Mouse (Mus musculus) stomach, embryonic 15.5 days (tissue): ENCODE measurements around the gene Fars2. TPM values are rescaled to one million over a fixed set of nuclear protein-coding genes. Genes with fewer than 3 reads are reported as not detected.
"Not testable (repeated sequence)": the region's sequence is repeated elsewhere in the genome, so short reads cannot be mapped to it uniquely, and the experiment has no call there.

Source experiments
- ATAC-seq: fragments of 200-750 bp; cut with Nextera tagmentation; 2 replicates; pipeline ENCODE4 v1.8.0; 2017; ENCODE audit warnings: low read depth, moderate number of reproducible peaks, moderate TSS enrichment; ENCODE audit not compliant: insufficient read depth, low FRiP score
- H3K27ac ChIP-seq: fragments of 300-500 bp; sonication (generic); 2 replicates; pipeline ENCODE4 v1.5.1; 2015; ENCODE audit warnings: mild to moderate bottlenecking, inconsistent platforms
- H3K27me3 ChIP-seq: fragments of 300-500 bp; sonication (generic); replicated peaks from 2 replicates; pipeline ENCODE4 v1.6.1; 2015; ENCODE audit warnings: inconsistent platforms
- H3K36me3 ChIP-seq: fragments of 300-500 bp; sonication (generic); 2 replicates; pipeline ENCODE4 v1.6.1; 2015; ENCODE audit warnings: inconsistent platforms
- H3K4me1 ChIP-seq: fragments of 300-500 bp; sonication (generic); 2 replicates; pipeline ENCODE4 v1.6.1; 2015; ENCODE audit warnings: inconsistent platforms
- H3K4me2 ChIP-seq: fragments of 300-500 bp; sonication (generic); 2 replicates; pipeline ENCODE4 v1.6.1; 2015; ENCODE audit warnings: mild to moderate bottlenecking, inconsistent platforms
- H3K4me3 ChIP-seq: fragments of 300-500 bp; sonication (generic); replicated peaks from 2 replicates; pipeline ENCODE4 v1.5.1; 2015; ENCODE audit warnings: inconsistent platforms
- H3K9ac ChIP-seq: fragments of 300-500 bp; sonication (generic); 2 replicates; pipeline ENCODE4 v1.6.1; 2015; ENCODE audit warnings: inconsistent platforms
- H3K9me3 ChIP-seq: fragments of 300-500 bp; sonication (generic); 2 replicates; pipeline ENCODE4 v1.6.1; 2016; ENCODE audit warnings: inconsistent platforms
- WGBS: fragments of 180-500 bp; shearing (Covaris S2); methylation state at CpG from one replicate; pipeline ENCODE4 v1.1.7; 2015; 5-methylcytosine and 5-hydroxymethylcytosine counted together
- polyA plus RNA-seq: library from polyadenylated mRNA; unstranded; fragments of >200 nt; fragmentation: Nextera tagmentation; extraction: Ambion mirVana; gene quantifications from 2 replicates; pipeline ENCODE4 v1.2.1, GENCODE M21; 2015

Fars2 gene
- polyA plus RNA-seq, 1 experiment from 2014 or later = 39.5 TPM

GRCm38 (mm10) chr13:36149175-36149939 is 32.1 kb downstream of the Fars2 start:
- no peak for ATAC-seq
- H3K9me3 ChIP-seq = no peaks in the 10 kb centered on the region
- H3K4me2 ChIP-seq = no peak overlapping the region
- H3K4me1 ChIP-seq = peaks cover 5% of the 10 kb centered on the region; the same call in 1 of the 2 replicates
- H3K27me3 ChIP-seq = no peaks in the 10 kb centered on the region
- no peak overlapping the region for H3K9ac ChIP-seq
- peak overlapping the region; percentile 6; the same call in 1 of the 2 replicates for H3K27ac ChIP-seq
- H3K4me3 ChIP-seq = no peak overlapping the region
- WGBS = 49% methylated on average over 6 of the region's 6 CpGs
- no peaks in the 10 kb centered on the region for H3K36me3 ChIP-seq

GRCm38 (mm10) chr13:36150272-36150671 is 33.1 kb downstream of the Fars2 start:
- Histone ChIP-seq H3K36me3 (no peaks in the 10 kb centered on the region), H3K9ac (no peak overlapping the region), H3K9me3 (no peaks in the 10 kb centered on the region), H3K27me3 (no peaks in the 10 kb centered on the region), H3K4me1 (peaks cover 5% of the 10 kb centered on the region; the same call in 1 of the 2 replicates), H3K4me2 (no peak overlapping the region), H3K4me3 (no peak overlapping the region), H3K27ac (no peak overlapping the region)
- 39% methylated on average over 5 of the region's 5 CpGs for WGBS
- ATAC-seq = no peak

GRCm38 (mm10) chr13:36152728-36153498 is 35.7 kb downstream of the Fars2 start:
- Histone ChIP-seq H3K4me3 (no peak overlapping the region), H3K9ac (no peak overlapping the region), H3K4me2 (no peak overlapping the region), H3K27ac (no peak overlapping the region), H3K4me1 (peaks cover 5% of the 10 kb centered on the region; the same call in 1 of the 2 replicates), H3K9me3 (no peaks in the 10 kb centered on the region; the same call in 1 of the 2 replicates), H3K36me3 (no peaks in the 10 kb centered on the region), H3K27me3 (no peaks in the 10 kb centered on the region)
- ATAC-seq = no peak
- 72% methylated on average over 5 of the region's 5 CpGs for WGBS

GRCm38 (mm10) chr13:36156340-36156931 is 39.2 kb downstream of the Fars2 start:
- H3K9me3 ChIP-seq = no peaks in the 10 kb centered on the region; the same call in 1 of the 2 replicates
- no peaks in the 10 kb centered on the region for H3K27me3 ChIP-seq
- H3K36me3 ChIP-seq = no peaks in the 10 kb centered on the region
- H3K4me2 ChIP-seq = no peak overlapping the region
- ATAC-seq = no peak
- 83% methylated on average over 7 of the region's 7 CpGs for WGBS
- H3K27ac ChIP-seq = no peak overlapping the region
- H3K4me1 ChIP-seq = no peaks in the 10 kb centered on the region
- H3K4me3 ChIP-seq = no peak overlapping the region
- no peak overlapping the region for H3K9ac ChIP-seq

- Histone ChIP-seq H3K9me3 (no peaks in the 10 kb centered on the region), H3K27ac (no peak overlapping the region), H3K4me2 (no peak overlapping the region), H3K9ac (no peak overlapping the region), H3K4me1 (no peaks in the 10 kb centered on the region), H3K4me3 (no peak overlapping the region), H3K36me3 (no peaks in the 10 kb centered on the region), H3K27me3 (no peaks in the 10 kb centered on the region)
- ATAC-seq = no peak
- 85% methylated on average over 5 of the region's 5 CpGs for WGBS
These were observed 46.2 kb downstream of the Fars2 start for GRCm38 (mm10) chr13:36163411-36163810.

- no peaks in the 10 kb centered on the region for H3K27me3 ChIP-seq
- no peak for ATAC-seq
- no peaks in the 10 kb centered on the region for H3K36me3 ChIP-seq
- no peak overlapping the region for H3K4me2 ChIP-seq
- WGBS = 76% methylated on average over 1 of the region's 1 CpGs
- no peak overlapping the region for H3K27ac ChIP-seq
- H3K4me3 ChIP-seq = no peak overlapping the region
- no peaks in the 10 kb centered on the region for H3K4me1 ChIP-seq
- no peak overlapping the region for H3K9ac ChIP-seq
- no peaks in the 10 kb centered on the region for H3K9me3 ChIP-seq
These were observed 46.7 kb downstream of the Fars2 start for GRCm38 (mm10) chr13:36163898-36164297.

GRCm38 (mm10) chr13:36172981-36173380 is 55.8 kb downstream of the Fars2 start:
- not testable (repeated sequence) for H3K4me3 ChIP-seq, H3K9me3 ChIP-seq, H3K36me3 ChIP-seq, H3K4me2 ChIP-seq, ATAC-seq, H3K9ac ChIP-seq, H3K27me3 ChIP-seq, H3K27ac ChIP-seq, H3K4me1 ChIP-seq
- 59% methylated on average over 2 of the region's 2 CpGs for WGBS

GRCm38 (mm10) chr13:36174101-36174500 is 56.9 kb downstream of the Fars2 start:
- no peaks in the 10 kb centered on the region for H3K4me1 ChIP-seq
- no peaks in the 10 kb centered on the region for H3K27me3 ChIP-seq
- no peak overlapping the region for H3K9ac ChIP-seq
- H3K4me3 ChIP-seq = no peak overlapping the region
- H3K27ac ChIP-seq = no peak overlapping the region
- H3K4me2 ChIP-seq = no peak overlapping the region
- H3K9me3 ChIP-seq = no peaks in the 10 kb centered on the region
- 92% methylated on average over 5 of the region's 5 CpGs for WGBS
- H3K36me3 ChIP-seq = no peaks in the 10 kb centered on the region
- no peak for ATAC-seq

- H3K27ac ChIP-seq = no peak overlapping the region
- H3K9me3 ChIP-seq = no peaks in the 10 kb centered on the region
- H3K27me3 ChIP-seq = no peaks in the 10 kb centered on the region
- no peak overlapping the region for H3K9ac ChIP-seq
- no peak for ATAC-seq
- 86% methylated on average over 4 of the region's 4 CpGs for WGBS
- H3K4me3 ChIP-seq = no peak overlapping the region
- H3K4me1 ChIP-seq = no peaks in the 10 kb centered on the region
- no peaks in the 10 kb centered on the region for H3K36me3 ChIP-seq
- H3K4me2 ChIP-seq = no peak overlapping the region
These were observed 57.6 kb downstream of the Fars2 start for GRCm38 (mm10) chr13:36174772-36175171.

GRCm38 (mm10) chr13:36181231-36181630 is 64.0 kb downstream of the Fars2 start:
- no peak overlapping the region for H3K4me3 ChIP-seq
- no peak overlapping the region for H3K4me2 ChIP-seq
- no peaks in the 10 kb centered on the region for H3K9me3 ChIP-seq
- no peaks in the 10 kb centered on the region for H3K36me3 ChIP-seq
- H3K27ac ChIP-seq = no peak overlapping the region
- no peak overlapping the region for H3K9ac ChIP-seq
- no peak for ATAC-seq
- no peaks in the 10 kb centered on the region for H3K4me1 ChIP-seq
- WGBS = 78% methylated on average over 2 of the region's 2 CpGs
- no peaks in the 10 kb centered on the region for H3K27me3 ChIP-seq

- Histone ChIP-seq H3K4me1 (no peaks in the 10 kb centered on the region), H3K4me3 (no peak overlapping the region), H3K36me3 (no peaks in the 10 kb centered on the region), H3K27me3 (no peaks in the 10 kb centered on the region), H3K27ac (no peak overlapping the region), H3K9me3 (no peaks in the 10 kb centered on the region), H3K4me2 (no peak overlapping the region), H3K9ac (no peak overlapping the region)
- ATAC-seq = no peak
- 90% methylated on average over 2 of the region's 2 CpGs for WGBS
These were observed 73.4 kb downstream of the Fars2 start for GRCm38 (mm10) chr13:36190577-36190976.
